Mouse (Mus musculus) G1E (cell line): Measurements from ENCODE around the gene Ccp110.

Experiments
- CTCF ChIP-seq: IDR thresholded peaks from 2 replicates; pipeline ENCODE4 v1.5.1; 2012; ENCODE audit warnings: low read depth, low read length, inconsistent platforms, mixed read lengths
- GATA2 ChIP-seq: IDR thresholded peaks from 2 replicates; pipeline ENCODE4 v1.6.1; 2012; ENCODE audit warnings: low read depth, low read length, inconsistent platforms, borderline replicate concordance
- POLR2AphosphoS5 ChIP-seq: IDR thresholded peaks from 2 replicates; pipeline ENCODE4 v1.6.1; 2012; ENCODE audit warnings: low read depth, low read length, inconsistent platforms; ENCODE audit not compliant: insufficient replicate concordance
- TAL1 ChIP-seq: conservative IDR thresholded peaks from 2 replicates; pipeline ENCODE4 v1.6.1; 2012; ENCODE audit warnings: low read depth, low read length, inconsistent platforms, mixed read lengths

GRCm38 (mm10) chr7:118706488-118706887, 5.9 kb upstream of the Ccp110 start:
- no peak for TF ChIP-seq POLR2AphosphoS5
- TF ChIP-seq CTCF: no peak
- TF ChIP-seq TAL1: no peak
- TF ChIP-seq GATA2: no peak
